ENCODE assay signal across 8 mouse cellular contexts in genomic region chr1:131827787-131828258, GRCm38 (mm10). TPM values are rescaled to one million over a fixed set of nuclear protein-coding genes. Genes with fewer than 3 reads are reported as not detected.
DNase-seq lines count a peak whose midpoint lies in the region; ATAC-seq and TF ChIP-seq lines count a peak whose summit lies in the region.

No protein-coding gene starts in this region.

- H3ac ChIP-seq in C2C12 (ENCODE audit: control insufficient read depth, insufficient read length, low read depth) (peak overlapping the region; percentile 87), myocyte (ENCODE audit: control insufficient read depth, insufficient read length) (peak overlapping the region; percentile 44)

- DNase-seq in brain, embryonic 14.5 days (ENCODE audit: low read depth), result peak; percentile 97
- peak; percentile 89 for DNase-seq in liver, adult 2 months (ENCODE audit: extremely low read depth, low read depth, low spot score)
- DNase-seq in splenic B cell, adult 2 months (ENCODE audit: low read depth, low spot score), result peak; percentile 96

- H3K4me2 ChIP-seq in heart, embryonic 11.5 days, result peak overlapping the region; percentile 93
- H3K4me2 ChIP-seq in kidney, embryonic 16.5 days (replicated peaks; ENCODE audit: low read depth, low read length), result peak overlapping the region; percentile 82
- H3K4me2 ChIP-seq in myocyte (ENCODE audit: low read depth), result peak overlapping the region; percentile 91

- H3K4me1 ChIP-seq in erythroblast, embryonic 14.5 days (ENCODE audit: control insufficient read depth), result peaks cover 24% of the 10 kb centered on the region
- H3K4me1 ChIP-seq in heart, embryonic 11.5 days (ENCODE audit: control insufficient read depth, insufficient read depth, low read length), result peaks cover 11% of the 10 kb centered on the region
- H3K4me1 ChIP-seq in kidney, embryonic 16.5 days (ENCODE audit: insufficient read depth, low read length), result peaks cover 7% of the 10 kb centered on the region; the same call in 1 of the 2 replicates
- peaks cover 11% of the 10 kb centered on the region for H3K4me1 ChIP-seq in liver, adult 2 months (ENCODE audit: control insufficient read depth, insufficient read depth, low read length)

- peak; percentile 94 for ATAC-seq in heart, embryonic 11.5 days (replicated peaks; ENCODE audit: insufficient number of reproducible peaks, low FRiP score, low TSS enrichment)
- ATAC-seq in kidney, embryonic 16.5 days (ENCODE audit: low FRiP score, low TSS enrichment), result peak; percentile 97

- peak overlapping the region; percentile 85 for H3K9ac ChIP-seq in heart, embryonic 11.5 days (ENCODE audit: low read depth, low read length)
- peak overlapping the region; percentile 82 for H3K9ac ChIP-seq in kidney, embryonic 16.5 days (replicated peaks; ENCODE audit: low read length)
- peak overlapping the region; percentile 89 for H3K9ac ChIP-seq in liver, adult 2 months (ENCODE audit: low read depth, low read length)

- peak overlapping the region; percentile 60; the same call in 1 of the 2 replicates for H3K27ac ChIP-seq in heart, embryonic 11.5 days (ENCODE audit: low read depth, low read length)
- peak overlapping the region; percentile 69 for H3K27ac ChIP-seq in kidney, embryonic 16.5 days (ENCODE audit: low read length)
- peak overlapping the region; percentile 62 for H3K27ac ChIP-seq in liver, adult 2 months (replicated peaks; ENCODE audit: insufficient read depth, low read depth, low read length)

- TF ChIP-seq POLR2A in brain, embryonic 14.5 days (IDR thresholded peaks at IDR 0.05; ENCODE audit: borderline replicate concordance, extremely low read depth, insufficient read depth, insufficient read length, poor library complexity, severe bottlenecking), result peak; percentile 57; the same call in 1 of the 2 replicates
- peak; percentile 76; the same call in 1 of the 2 replicates for TF ChIP-seq POLR2A in liver, adult 2 months (IDR thresholded peaks at IDR 0.05; ENCODE audit: extremely low read depth, insufficient read depth, low read length)
- peak; percentile 85 for TF ChIP-seq POLR2A in myocyte (IDR thresholded peaks at IDR 0.05; ENCODE audit: insufficient read length, low read depth)

- H3K4me3 ChIP-seq in C2C12 (ENCODE audit: insufficient read depth, poor library complexity, severe bottlenecking), result peak overlapping the region; percentile 68
- H3K4me3 ChIP-seq in erythroblast, embryonic 14.5 days (replicated peaks), result peak overlapping the region; percentile 82
- H3K4me3 ChIP-seq in heart, embryonic 11.5 days (ENCODE audit: low read depth, low read length), result peak overlapping the region; percentile 86
- H3K4me3 ChIP-seq in kidney, embryonic 16.5 days (ENCODE audit: low read length), result peak overlapping the region; percentile 81
- H3K4me3 ChIP-seq in liver, adult 2 months (ENCODE audit: insufficient read depth, low read depth, low read length), result peak overlapping the region; percentile 80
- peak overlapping the region; percentile 62 for H3K4me3 ChIP-seq in myocyte

- TF ChIP-seq CTCF in C2C12 (IDR thresholded peaks at IDR 0.05; ENCODE audit: control insufficient read depth, insufficient read depth, insufficient read length), result no peak
- no peak for TF ChIP-seq CTCF in brain, embryonic 14.5 days (IDR thresholded peaks at IDR 0.05; ENCODE audit: borderline replicate concordance, extremely low read depth, insufficient read depth, insufficient read length)
- no peak for TF ChIP-seq CTCF in liver, adult 2 months (IDR thresholded peaks at IDR 0.05; ENCODE audit: low read depth, low read length)

- H3K79me2 ChIP-seq in C2C12 (ENCODE audit: control insufficient read depth, insufficient read depth) (no peaks in the 10 kb centered on the region), myocyte (ENCODE audit: control insufficient read depth, insufficient read depth) (no peaks in the 10 kb centered on the region)
- no peaks in the 10 kb centered on the region for H3K79me2 ChIP-seq in liver, adult 2 months (ENCODE audit: control insufficient read depth, insufficient read depth, low read length)

- H3K79me3 ChIP-seq in C2C12 (ENCODE audit: low read depth), result no peaks in the 10 kb centered on the region

- WGBS in heart, embryonic 11.5 days (ENCODE audit: insufficient replicate concordance), result under 1% methylated on average over 36 of the region's 36 CpGs
- under 1% methylated on average over 36 of the region's 36 CpGs for WGBS in kidney, embryonic 16.5 days
- WGBS in liver, adult 2 months, result under 1% methylated on average over 36 of the region's 36 CpGs

- H3K36me3 ChIP-seq in C2C12 (ENCODE audit: control insufficient read depth, insufficient read depth), result no peaks in the 10 kb centered on the region
- H3K36me3 ChIP-seq in erythroblast, embryonic 14.5 days (ENCODE audit: control insufficient read depth), result no peaks in the 10 kb centered on the region; the same call in 1 of the 2 replicates
- H3K36me3 ChIP-seq in heart, embryonic 11.5 days (ENCODE audit: control insufficient read depth, insufficient read depth, low read length), result peaks cover 3% of the 10 kb centered on the region; the same call in 1 of the 2 replicates
- peaks cover 8% of the 10 kb centered on the region; the same call in 1 of the 2 replicates for H3K36me3 ChIP-seq in kidney, embryonic 16.5 days (ENCODE audit: insufficient read depth, low read length)
- H3K36me3 ChIP-seq in liver, adult 2 months (ENCODE audit: control insufficient read depth, insufficient read depth, low read length), result no peaks in the 10 kb centered on the region
- H3K36me3 ChIP-seq in myocyte (ENCODE audit: control insufficient read depth, insufficient read depth), result no peaks in the 10 kb centered on the region
- H3K36me3 ChIP-seq in splenic B cell, adult 2 months (ENCODE audit: control insufficient read depth, insufficient read depth, low read length, poor library complexity, severe bottlenecking), result peaks cover 4% of the 10 kb centered on the region

- H3K9me3 ChIP-seq in erythroblast, embryonic 14.5 days (ENCODE audit: control insufficient read depth, low read length), result no peaks in the 10 kb centered on the region
- no peaks in the 10 kb centered on the region for H3K9me3 ChIP-seq in heart, embryonic 11.5 days (replicated peaks; ENCODE audit: control insufficient read depth, low read length)
- H3K9me3 ChIP-seq in kidney, embryonic 16.5 days (ENCODE audit: low read length), result no peaks in the 10 kb centered on the region

- H3K27me3 ChIP-seq in C2C12 (ENCODE audit: control insufficient read depth, insufficient read depth, insufficient read length), result no peaks in the 10 kb centered on the region
- peaks cover 11% of the 10 kb centered on the region for H3K27me3 ChIP-seq in erythroblast, embryonic 14.5 days (ENCODE audit: control insufficient read depth)
- H3K27me3 ChIP-seq in heart, embryonic 11.5 days (ENCODE audit: control insufficient read depth, insufficient read depth, low read length), result no peaks in the 10 kb centered on the region
- H3K27me3 ChIP-seq in kidney, embryonic 16.5 days (ENCODE audit: insufficient read depth, low read length), result no peaks in the 10 kb centered on the region
- H3K27me3 ChIP-seq in liver, adult 2 months (ENCODE audit: control insufficient read depth, insufficient read depth, low read length), result no peaks in the 10 kb centered on the region
- H3K27me3 ChIP-seq in myocyte (ENCODE audit: control insufficient read depth, insufficient read depth, insufficient read length), result no peaks in the 10 kb centered on the region
- no peaks in the 10 kb centered on the region for H3K27me3 ChIP-seq in splenic B cell, adult 2 months (ENCODE audit: control insufficient read depth, insufficient read depth, low read length, poor library complexity, severe bottlenecking)

TF ChIP-seq in C2C12, 6 proteins besides CTCF, POLR2A, EP300 and RAD21:
- peak; percentile 7 for TF ChIP-seq MAX (IDR thresholded peaks at IDR 0.05)
- no peak for TF ChIP-seq MYOG (IDR thresholded peaks at IDR 0.05; ENCODE audit: control insufficient read depth, extremely low read depth, insufficient read length)

TF ChIP-seq in myocyte, 11 proteins besides CTCF, POLR2A, EP300 and RAD21 (continues in another document):
- no peak for TF ChIP-seq TCF3 (IDR thresholded peaks at IDR 0.05; ENCODE audit: insufficient read length, low read depth)
- no peak for TF ChIP-seq MYOD1 (IDR thresholded peaks at IDR 0.05; ENCODE audit: control insufficient read depth in 1 of 3, insufficient read length in 2 of 3, low read depth in 2 of 3)
- no peak for TF ChIP-seq SRF (IDR thresholded peaks at IDR 0.05; ENCODE audit: control insufficient read depth, insufficient read length, low read depth)
- peak; percentile 87 for TF ChIP-seq POLR2AphosphoS2 (IDR thresholded peaks at IDR 0.05; ENCODE audit: insufficient read length, low read depth)
- no peak for TF ChIP-seq MYOG (IDR thresholded peaks at IDR 0.05; ENCODE audit: control insufficient read depth in 1 of 3, insufficient read depth in 1 of 3, insufficient read length in 2 of 3, low read depth in 2 of 3)
- TF ChIP-seq CEBPB (IDR thresholded peaks at IDR 0.05; ENCODE audit: insufficient read depth, poor library complexity, severe bottlenecking), result no peak

RNA-seq across cellular contexts. Expression of gene Slc41a1, which starts 0.5 kb away (rescaled TPM):
- polyA plus RNA-seq in C2C12 (2012; fragmentation: generic; extraction: Trizol) (6.7 TPM), myocyte (2012; fragmentation: generic; extraction: Trizol) (14.0 TPM)
- polyA plus RNA-seq in brain, embryonic 14.5 days (2012; rRNA removed), result 21.9 and 25.4 TPM in 2 replicates
- 0.06 and 0.17 TPM in 2 replicates for polyA plus RNA-seq in erythroblast, embryonic 14.5 days (2012)
- polyA plus RNA-seq in heart, embryonic 11.5 days (2014; fragmentation: Nextera tagmentation; extraction: Ambion mirVana), result 6.4 and 8.7 TPM in 2 replicates
- polyA plus RNA-seq in kidney, embryonic 16.5 days (2015; fragmentation: Nextera tagmentation; extraction: Ambion mirVana), result 16.0 and 16.1 TPM in 2 replicates
- 1.3 and 1.5 TPM in 2 replicates for total RNA-seq in liver, adult 2 months (2014; rRNA removed)
- polyA plus RNA-seq in liver, adult 2 months (2012; rRNA removed), result 3.0 and 5.8 TPM in 2 replicates

RNA-seq across cellular contexts. Expression of gene Pm20d1, which starts 30.6 kb away (rescaled TPM):
- 0.01 TPM for polyA plus RNA-seq in C2C12 (2012; fragmentation: generic; extraction: Trizol)
- polyA plus RNA-seq in brain, embryonic 14.5 days (2012; rRNA removed), result 0.19 and 0.43 TPM in 2 replicates
- polyA plus RNA-seq in erythroblast, embryonic 14.5 days (2012), result not detected in 2 replicates
- polyA plus RNA-seq in heart, embryonic 11.5 days (2014; fragmentation: Nextera tagmentation; extraction: Ambion mirVana), result 0.75 and 1.3 TPM in 2 replicates
- 4.2 and 5.0 TPM in 2 replicates for polyA plus RNA-seq in kidney, embryonic 16.5 days (2015; fragmentation: Nextera tagmentation; extraction: Ambion mirVana)
- 35.5 and 40.5 TPM in 2 replicates for total RNA-seq in liver, adult 2 months (2014; rRNA removed)
- 62.0 and 78.1 TPM in 2 replicates for polyA plus RNA-seq in liver, adult 2 months (2012; rRNA removed)
- polyA plus RNA-seq in myocyte (2012; fragmentation: generic; extraction: Trizol), result 0.01 TPM

RNA-seq across cellular contexts. Expression of gene Rab29, which starts 39.2 kb away (rescaled TPM):
- polyA plus RNA-seq in C2C12 (2012; fragmentation: generic; extraction: Trizol) (3.7 TPM), myocyte (2012; fragmentation: generic; extraction: Trizol) (3.5 TPM)
- 7.3 and 7.8 TPM in 2 replicates for polyA plus RNA-seq in brain, embryonic 14.5 days (2012; rRNA removed)
- polyA plus RNA-seq in erythroblast, embryonic 14.5 days (2012), result 0.15 and 0.17 TPM in 2 replicates
- polyA plus RNA-seq in heart, embryonic 11.5 days (2014; fragmentation: Nextera tagmentation; extraction: Ambion mirVana), result 10.3 and 13.6 TPM in 2 replicates
- polyA plus RNA-seq in kidney, embryonic 16.5 days (2015; fragmentation: Nextera tagmentation; extraction: Ambion mirVana), result 20.1 and 21.6 TPM in 2 replicates
- 16.8 and 18.2 TPM in 2 replicates for total RNA-seq in liver, adult 2 months (2014; rRNA removed)
- 20.2 and 20.7 TPM in 2 replicates for polyA plus RNA-seq in liver, adult 2 months (2012; rRNA removed)

Comparison
In these comparisons a context has a peak if more than half of its experiments do, and no peak if none do; other contexts are left out.
1. Peak in every context shown above with its lines: DNase-seq, ATAC-seq, H3K4me3 ChIP-seq and H3K27ac ChIP-seq.
2. RNA of gene Pm20d1, which starts 30.6 kb away (polyA plus RNA-seq): 62.0 to 78.1 TPM in liver, adult 2 months; 4.2 to 5.0 TPM in kidney, embryonic 16.5 days, 0.75 to 1.3 TPM in heart, embryonic 11.5 days, 0.19 to 0.43 TPM in brain, embryonic 14.5 days, 0.01 TPM in myocyte (single experiment), 0.01 TPM in C2C12 (single experiment) and not detected in erythroblast, embryonic 14.5 days; every median in the first group is over 10 times any median in the second.